ENCODE assay signal across 20 mouse cellular contexts in genomic region chr4:99389428-99389827, GRCm38 (mm10).
DNase-seq lines count a peak whose midpoint lies in the region; ATAC-seq lines count a peak whose summit lies in the region.
"Had no signal": no experiment of that assay in that cellular context is flagged by ENCODE, and none has a peak within 500 bp of the region (broad histone marks: within the 10 kb centered on the region; RNA-seq: fewer than 3 reads in every experiment).

No protein-coding gene starts in this region.

- no peaks in the 10 kb centered on the region for H3K4me1 ChIP-seq in kidney, embryonic 16.5 days (ENCODE audit: insufficient read depth, low read length)
- H3K4me1 ChIP-seq: embryonic facial prominence, embryonic 12.5 days; heart, embryonic 15.5 days had no signal

- peak; percentile 13 for DNase-seq in kidney, adult 18-20 months
- no peak for DNase-seq in kidney, postnatal 10 days
- peak; percentile 27 to 71 for DNase-seq in kidney, adult 8-10 months
- DNase-seq in kidney, postnatal 36 days: peak; percentile 14 to 67
- no peak for DNase-seq in cerebellum, postnatal 10 days
- DNase-seq in liver: no peak
- DNase-seq: adrenal gland, adult 2 months; adrenal gland, postnatal 25 days; cerebellum, adult 2 months; cerebellum, postnatal 14 days; gastrocnemius, postnatal 36 days; heart, adult 18-20 months; heart, postnatal 14 days had no signal

- ATAC-seq in kidney, embryonic 16.5 days (ENCODE audit: low FRiP score, low TSS enrichment): peak; percentile 91
- ATAC-seq: forebrain, embryonic 15.5 days had no signal

- peak overlapping the region; percentile 22; the same call in 1 of the 2 replicates for H3K27ac ChIP-seq in kidney, embryonic 16.5 days (ENCODE audit: low read length)
- H3K27ac ChIP-seq: embryonic facial prominence, embryonic 12.5 days; forebrain, embryonic 15.5 days; heart, embryonic 15.5 days; hindbrain, embryonic 13.5 days had no signal

- H3K9me3 ChIP-seq in kidney, embryonic 16.5 days (ENCODE audit: low read length): no peaks in the 10 kb centered on the region
- H3K9me3 ChIP-seq: embryonic facial prominence, embryonic 12.5 days; forebrain, embryonic 15.5 days; heart, embryonic 15.5 days; hindbrain, embryonic 13.5 days had no signal

- no peak overlapping the region for H3K4me2 ChIP-seq in kidney, embryonic 16.5 days (replicated peaks; ENCODE audit: low read depth, low read length)
- H3K4me2 ChIP-seq: embryonic facial prominence, embryonic 12.5 days; forebrain, embryonic 15.5 days; heart, embryonic 11.5 days; heart, embryonic 15.5 days; hindbrain, embryonic 13.5 days had no signal

- WGBS in kidney, embryonic 16.5 days: 60% methylated on average over 1 of the region's 1 CpGs

- H3K36me3 ChIP-seq in kidney, embryonic 16.5 days (ENCODE audit: insufficient read depth, low read length): no peaks in the 10 kb centered on the region
- H3K36me3 ChIP-seq: embryonic facial prominence, embryonic 12.5 days; forebrain, embryonic 15.5 days; heart, embryonic 15.5 days; hindbrain, embryonic 13.5 days had no signal

- no peak overlapping the region for H3K4me3 ChIP-seq in kidney, embryonic 16.5 days (ENCODE audit: low read length)
- H3K4me3 ChIP-seq: embryonic facial prominence, embryonic 12.5 days; forebrain, embryonic 15.5 days; heart, embryonic 15.5 days; hindbrain, embryonic 13.5 days had no signal

- H3K27me3 ChIP-seq in kidney, embryonic 16.5 days (ENCODE audit: insufficient read depth, low read length): no peaks in the 10 kb centered on the region
- H3K27me3 ChIP-seq: CH12.LX; embryonic facial prominence, embryonic 12.5 days; forebrain, embryonic 15.5 days; heart, embryonic 15.5 days had no signal

- H3K9ac ChIP-seq in kidney, embryonic 16.5 days (replicated peaks; ENCODE audit: low read length): no peak overlapping the region
- H3K9ac ChIP-seq: embryonic facial prominence, embryonic 12.5 days; forebrain, embryonic 15.5 days; heart, embryonic 15.5 days; hindbrain, embryonic 13.5 days had no signal

Comparison
In these comparisons a context has a peak if more than half of its experiments do, and no peak if none do; other contexts are left out.
1. DNase-seq: peak in kidney, adult 18-20 months (single experiment), kidney, adult 8-10 months (2 of 2) and kidney, postnatal 36 days (2 of 2); none in kidney, postnatal 10 days (single experiment), cerebellum, postnatal 10 days (0 of 2) and liver (single experiment).